9 mouse cellular contexts compared by ENCODE assay signal in the genomic region with DNA sequence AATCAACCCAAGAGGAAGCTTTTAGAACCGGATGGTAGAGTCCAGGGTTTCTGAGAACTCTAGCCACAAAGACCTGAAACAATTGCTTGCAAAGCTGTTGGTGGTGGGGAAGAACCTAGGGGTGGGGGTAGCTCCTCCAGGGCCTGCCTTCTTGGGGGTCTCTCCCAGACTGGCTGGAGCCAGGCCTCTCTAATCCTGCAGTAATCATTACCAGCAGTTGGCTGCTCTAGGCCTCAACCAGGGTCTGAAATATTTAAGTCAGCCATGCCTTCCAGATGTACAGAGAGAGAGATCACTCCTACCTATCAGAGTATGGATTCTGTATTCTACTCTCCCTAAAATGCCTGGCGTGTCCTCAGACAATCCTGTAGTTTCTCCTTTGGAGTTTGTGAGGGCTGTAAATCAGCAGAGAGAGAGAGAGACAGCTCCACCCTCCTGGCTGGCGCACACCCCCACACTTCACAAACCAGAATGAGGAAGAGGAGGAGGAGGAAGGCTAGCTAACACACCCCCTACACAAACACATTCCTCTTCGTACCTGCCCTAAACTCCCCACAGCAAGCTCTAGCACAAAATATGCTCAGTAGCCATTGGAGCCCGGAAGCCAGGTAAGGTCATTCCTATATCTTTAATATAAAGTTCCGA. TPM values are rescaled to one million over a fixed set of nuclear protein-coding genes. Genes with fewer than 3 reads are reported as not detected.
DNase-seq lines count a peak whose midpoint lies in the region; ATAC-seq and TF ChIP-seq lines count a peak whose summit lies in the region.
"Had no signal": no experiment of that assay in that cellular context is flagged by ENCODE, and none has a peak within 500 bp of the region (broad histone marks: within the 10 kb centered on the region; RNA-seq: fewer than 3 reads in every experiment).

No protein-coding gene starts in this region.

- no peak for ATAC-seq in hindbrain, embryonic 11.5 days (ENCODE audit: low FRiP score)
- ATAC-seq in limb, embryonic 15.5 days (ENCODE audit: insufficient number of reproducible peaks, low FRiP score, low TSS enrichment, low read depth) = no peak

- 65% methylated on average over 6 of the region's 6 CpGs for WGBS in hindbrain, embryonic 10.5 days
- 64% methylated on average over 6 of the region's 6 CpGs for WGBS in hindbrain, embryonic 11.5 days
- WGBS in limb, embryonic 15.5 days = 34% methylated on average over 6 of the region's 6 CpGs

- TF ChIP-seq EP300 in ES-Bruce4 (IDR thresholded peaks at IDR 0.05; ENCODE audit: insufficient read depth, low read depth, low read length) = no peak

- H3K4me3 ChIP-seq in hindbrain, embryonic 10.5 days = no peak overlapping the region
- H3K4me3 ChIP-seq in hindbrain, embryonic 11.5 days (ENCODE audit: low read depth, low read length) = no peak overlapping the region
- H3K4me3 ChIP-seq in ES-Bruce4 (ENCODE audit: low read depth, low read length) = no peak overlapping the region
- no peak overlapping the region for H3K4me3 ChIP-seq in limb, embryonic 15.5 days
- H3K4me3 ChIP-seq: hindbrain, embryonic 12.5 days had no signal

- peaks cover 50% of the 10 kb centered on the region for H3K4me1 ChIP-seq in hindbrain, embryonic 10.5 days (replicated peaks)
- peaks cover 10% of the 10 kb centered on the region; the same call in 1 of the 2 replicates for H3K4me1 ChIP-seq in hindbrain, embryonic 11.5 days (replicated peaks; ENCODE audit: control insufficient read depth, insufficient read depth, low read length)
- H3K4me1 ChIP-seq in ES-Bruce4 (ENCODE audit: control insufficient read depth, insufficient read depth, low read length) = peaks cover 7% of the 10 kb centered on the region
- H3K4me1 ChIP-seq in limb, embryonic 15.5 days = peaks cover 50% of the 10 kb centered on the region

- H3K9ac ChIP-seq in hindbrain, embryonic 11.5 days (ENCODE audit: low read depth, low read length) = no peak overlapping the region
- H3K9ac ChIP-seq in ES-Bruce4 (ENCODE audit: low read depth, poor library complexity, severe bottlenecking) = no peak overlapping the region
- H3K9ac ChIP-seq in limb, embryonic 15.5 days = no peak overlapping the region
- H3K9ac ChIP-seq: hindbrain, embryonic 12.5 days had no signal

- H3K36me3 ChIP-seq in hindbrain, embryonic 10.5 days = peaks cover 40% of the 10 kb centered on the region
- peaks cover 6% of the 10 kb centered on the region; the same call in 1 of the 2 replicates for H3K36me3 ChIP-seq in hindbrain, embryonic 11.5 days (ENCODE audit: control insufficient read depth, insufficient read depth, low read length)
- peaks cover 29% of the 10 kb centered on the region for H3K36me3 ChIP-seq in ES-Bruce4 (ENCODE audit: control insufficient read depth, insufficient read depth, low read length, poor library complexity, severe bottlenecking)
- H3K36me3 ChIP-seq in limb, embryonic 15.5 days = peaks cover 30% of the 10 kb centered on the region

- H3K27me3 ChIP-seq in hindbrain, embryonic 10.5 days (ENCODE audit: insufficient read depth, poor library complexity, severe bottlenecking) = no peaks in the 10 kb centered on the region; the same call in 1 of the 2 replicates
- H3K27me3 ChIP-seq in hindbrain, embryonic 11.5 days (ENCODE audit: control insufficient read depth, insufficient read depth, low read length) = no peaks in the 10 kb centered on the region
- H3K27me3 ChIP-seq in ES-Bruce4 (ENCODE audit: control insufficient read depth, insufficient read depth, low read length, poor library complexity, severe bottlenecking) = no peaks in the 10 kb centered on the region
- no peaks in the 10 kb centered on the region for H3K27me3 ChIP-seq in limb, embryonic 15.5 days

- TF ChIP-seq POLR2A in ES-Bruce4 (IDR thresholded peaks at IDR 0.05; ENCODE audit: insufficient read depth, low read length) = no peak

- no peak for TF ChIP-seq CTCF in ES-Bruce4 (IDR thresholded peaks at IDR 0.05; ENCODE audit: low read depth, low read length)

- H3K4me2 ChIP-seq in hindbrain, embryonic 11.5 days (replicated peaks; ENCODE audit: low read depth, low read length) = no peak overlapping the region
- H3K4me2 ChIP-seq in limb, embryonic 15.5 days = peak overlapping the region; percentile 90; the same call in 1 of the 2 replicates

- H3K9me3 ChIP-seq in hindbrain, embryonic 10.5 days = no peaks in the 10 kb centered on the region
- no peaks in the 10 kb centered on the region for H3K9me3 ChIP-seq in hindbrain, embryonic 11.5 days (ENCODE audit: control insufficient read depth, low read length)
- no peaks in the 10 kb centered on the region for H3K9me3 ChIP-seq in ES-Bruce4 (replicated peaks; ENCODE audit: control insufficient read depth, insufficient read depth, low read length, poor library complexity, severe bottlenecking)
- H3K9me3 ChIP-seq in limb, embryonic 15.5 days = no peaks in the 10 kb centered on the region
- H3K9me3 ChIP-seq: hindbrain, embryonic 12.5 days had no signal

- H3K27ac ChIP-seq in hindbrain, embryonic 10.5 days = peak overlapping the region; percentile 99; the same call in 1 of the 2 replicates
- H3K27ac ChIP-seq in hindbrain, embryonic 11.5 days (ENCODE audit: low read depth, low read length) = no peak overlapping the region
- H3K27ac ChIP-seq in ES-Bruce4 (ENCODE audit: insufficient read depth, low read length) = peak overlapping the region; percentile 60
- peak overlapping the region; percentile 99 for H3K27ac ChIP-seq in limb, embryonic 15.5 days

- DNase-seq in hindbrain, embryonic 10.5 days (ENCODE audit: low spot score) = no peak
- no peak for DNase-seq in hindbrain, embryonic 11.5 days (ENCODE audit: low spot score)
- DNase-seq in brain, adult 2 months (ENCODE audit: low read depth, low spot score) = peak; percentile 65
- no peak for DNase-seq in testis, postnatal 14 days (ENCODE audit: low spot score)
- DNase-seq in spleen, postnatal 14 days (ENCODE audit: low spot score in 2 of 2) = no peak

RNA-seq across cellular contexts. Expression of a gene that starts 0.5 kb away (rescaled TPM):
- polyA plus RNA-seq in hindbrain, embryonic 10.5 days (2016; fragmentation: Nextera tagmentation; extraction: Ambion mirVana) = 67.5 and 69.1 TPM in 2 replicates
- 39.7 and 41.0 TPM in 2 replicates for polyA plus RNA-seq in hindbrain, embryonic 11.5 days (2014; fragmentation: Nextera tagmentation; extraction: Ambion mirVana)
- 39.9 and 48.2 TPM in 2 replicates for polyA plus RNA-seq in ES-Bruce4 (2011; ENCODE audit: insufficient read depth, insufficient read length, low read depth, missing spikeins)
- polyA plus RNA-seq in limb, embryonic 15.5 days (2015; fragmentation: Nextera tagmentation; extraction: Ambion mirVana) = 66.8 and 68.3 TPM in 2 replicates

RNA-seq across cellular contexts. Expression of a gene that starts 7.5 kb away (rescaled TPM):
- 75.6 and 83.0 TPM in 2 replicates for polyA plus RNA-seq in hindbrain, embryonic 10.5 days (2016; fragmentation: Nextera tagmentation; extraction: Ambion mirVana)
- polyA plus RNA-seq in hindbrain, embryonic 11.5 days (2014; fragmentation: Nextera tagmentation; extraction: Ambion mirVana) = 69.0 and 75.0 TPM in 2 replicates
- 32.5 and 34.0 TPM in 2 replicates for polyA plus RNA-seq in ES-Bruce4 (2011; ENCODE audit: insufficient read depth, insufficient read length, low read depth, missing spikeins)
- polyA plus RNA-seq in limb, embryonic 15.5 days (2015; fragmentation: Nextera tagmentation; extraction: Ambion mirVana) = 62.5 and 65.1 TPM in 2 replicates

RNA-seq across cellular contexts. Expression of a gene that starts 8.2 kb away (rescaled TPM):
- 23.6 and 32.6 TPM in 2 replicates for polyA plus RNA-seq in hindbrain, embryonic 10.5 days (2016; fragmentation: Nextera tagmentation; extraction: Ambion mirVana)
- 15.0 and 16.6 TPM in 2 replicates for polyA plus RNA-seq in hindbrain, embryonic 11.5 days (2014; fragmentation: Nextera tagmentation; extraction: Ambion mirVana)
- polyA plus RNA-seq in ES-Bruce4 (2011; ENCODE audit: insufficient read depth, insufficient read length, low read depth, missing spikeins) = 23.2 and 24.5 TPM in 2 replicates
- 19.6 and 19.8 TPM in 2 replicates for polyA plus RNA-seq in limb, embryonic 15.5 days (2015; fragmentation: Nextera tagmentation; extraction: Ambion mirVana)

RNA-seq across cellular contexts. Expression of a gene that starts 24.8 kb away (rescaled TPM):
- 3.6 and 5.9 TPM in 2 replicates for polyA plus RNA-seq in hindbrain, embryonic 10.5 days (2016; fragmentation: Nextera tagmentation; extraction: Ambion mirVana)
- polyA plus RNA-seq in hindbrain, embryonic 11.5 days (2014; fragmentation: Nextera tagmentation; extraction: Ambion mirVana) = 7.2 and 7.9 TPM in 2 replicates
- 15.7 and 24.6 TPM in 2 replicates for polyA plus RNA-seq in ES-Bruce4 (2011; ENCODE audit: insufficient read depth, insufficient read length, low read depth, missing spikeins)
- polyA plus RNA-seq in limb, embryonic 15.5 days (2015; fragmentation: Nextera tagmentation; extraction: Ambion mirVana) = 3.8 and 4.9 TPM in 2 replicates

RNA-seq across cellular contexts. Expression of a gene that starts 31.8 kb away (rescaled TPM):
- polyA plus RNA-seq in hindbrain, embryonic 10.5 days (2016; fragmentation: Nextera tagmentation; extraction: Ambion mirVana) = 0.26 and 0.40 TPM in 2 replicates
- 0.62 TPM in 1 of 2 replicates, not detected in the other for polyA plus RNA-seq in hindbrain, embryonic 11.5 days (2014; fragmentation: Nextera tagmentation; extraction: Ambion mirVana)
- 0.97 and 1.3 TPM in 2 replicates for polyA plus RNA-seq in ES-Bruce4 (2011; ENCODE audit: insufficient read depth, insufficient read length, low read depth, missing spikeins)
- polyA plus RNA-seq in limb, embryonic 15.5 days (2015; fragmentation: Nextera tagmentation; extraction: Ambion mirVana) = 0.16 and 0.37 TPM in 2 replicates
- polyA plus RNA-seq: erythroblast, embryonic 14.5 days had no signal
